Mouse (Mus musculus): ENCODE results near the gene Pdcd7. TPM values are rescaled to one million over a fixed set of nuclear protein-coding genes. Genes with fewer than 3 reads are reported as not detected.
A peak's percentile ranks its signal among the peaks of the same experiment; 100 is the strongest.

Pdcd7 gene
- polyA plus RNA-seq, 1 experiment from 2014 or later, result 7.7 TPM

GRCm38 (mm10) chr9:65390752-65391612 lies 45.1 kb downstream of the Pdcd7 start:
- Histone ChIP-seq H3K4me2 (replicated peaks; ENCODE audit: low read depth) (peak overlapping the region; percentile 68), H3K27me3 (replicated peaks; ENCODE audit: control insufficient read depth, insufficient read depth, low read length) (peaks cover 18% of the 10 kb centered on the region), H3K36me3 (ENCODE audit: control insufficient read depth, insufficient read depth) (no peaks in the 10 kb centered on the region), H3K9ac (ENCODE audit: low read depth, low read length) (0 out of 2 replicates have a peak overlapping the region, but pooled peaks have one; percentile 13), H3K27ac (ENCODE audit: low read depth, low read length) (peak overlapping the region; percentile 58), H3K4me3 (ENCODE audit: low read depth, low read length) (peak overlapping the region; percentile 39), H3K4me1 (replicated peaks; ENCODE audit: control insufficient read depth, insufficient read depth, low read length) (peaks cover 5% of the 10 kb centered on the region; the same call in 1 of the 2 replicates), H3K9me3 (ENCODE audit: control insufficient read depth) (no peaks in the 10 kb centered on the region)
- 16% methylated on average over 96 of the region's 96 CpGs for WGBS
- TF ChIP-seq CTCF (IDR thresholded peaks at IDR 0.05; ENCODE audit: low read depth), result peak; percentile 28
- ATAC-seq, result peak; percentile 69

GRCm38 (mm10) chr9:65391613-65391964 lies 45.7 kb downstream of the Pdcd7 start, which contains the start of gene Kbtbd13:
Gene Kbtbd13, minus strand, starts transcription at chr9:65391652.
- Histone ChIP-seq H3K4me2 (replicated peaks; ENCODE audit: low read depth) (peak within 1 kb of the TSS; percentile 68), H3K27ac (ENCODE audit: low read depth, low read length) (peak within 1 kb of the TSS; percentile 58), H3K36me3 (ENCODE audit: control insufficient read depth, insufficient read depth) (no peaks in the 10 kb centered on the region), H3K27me3 (replicated peaks; ENCODE audit: control insufficient read depth, insufficient read depth, low read length) (peaks cover 18% of the 10 kb centered on the region), H3K4me1 (replicated peaks; ENCODE audit: control insufficient read depth, insufficient read depth, low read length) (peaks cover 5% of the 10 kb centered on the region), H3K9ac (ENCODE audit: low read depth, low read length) (0 out of 2 replicates have a peak within 1 kb of the TSS, but pooled peaks have one; percentile 13), H3K9me3 (ENCODE audit: control insufficient read depth) (no peaks in the 10 kb centered on the region), H3K4me3 (ENCODE audit: low read depth, low read length) (peak within 1 kb of the TSS; percentile 39)
- peak; percentile 7 for ATAC-seq
- no peak for TF ChIP-seq CTCF (IDR thresholded peaks at IDR 0.05; ENCODE audit: low read depth)
- WGBS, result 23% methylated on average over 8 of the region's 8 CpGs

- no peak for ATAC-seq
- peak; percentile 93 for TF ChIP-seq CTCF (IDR thresholded peaks at IDR 0.05; ENCODE audit: low read depth)
- H3K4me2 ChIP-seq (replicated peaks; ENCODE audit: low read depth), result no peak overlapping the region
- no peak overlapping the region for H3K4me3 ChIP-seq (ENCODE audit: low read depth, low read length)
- no peaks in the 10 kb centered on the region for H3K36me3 ChIP-seq (ENCODE audit: control insufficient read depth, insufficient read depth)
- peaks cover 24% of the 10 kb centered on the region for H3K27me3 ChIP-seq (replicated peaks; ENCODE audit: control insufficient read depth, insufficient read depth, low read length)
- WGBS, result 22% methylated on average over 6 of the region's 6 CpGs
- no peaks in the 10 kb centered on the region for H3K9me3 ChIP-seq (ENCODE audit: control insufficient read depth)
- H3K27ac ChIP-seq (ENCODE audit: low read depth, low read length), result no peak overlapping the region
- peaks cover 5% of the 10 kb centered on the region for H3K4me1 ChIP-seq (replicated peaks; ENCODE audit: control insufficient read depth, insufficient read depth, low read length)
- H3K9ac ChIP-seq (ENCODE audit: low read depth, low read length), result no peak overlapping the region
Observed at GRCm38 (mm10) chr9:65392638-65393364, 46.9 kb downstream of the Pdcd7 start.

GRCm38 (mm10) chr9:65393606-65394005 lies 47.7 kb downstream of the Pdcd7 start:
- peaks cover 28% of the 10 kb centered on the region for H3K27me3 ChIP-seq (replicated peaks; ENCODE audit: control insufficient read depth, insufficient read depth, low read length)
- 47% methylated on average over 2 of the region's 2 CpGs for WGBS
- H3K27ac ChIP-seq (ENCODE audit: low read depth, low read length), result no peak overlapping the region
- no peak overlapping the region for H3K9ac ChIP-seq (ENCODE audit: low read depth, low read length)
- no peak overlapping the region for H3K4me3 ChIP-seq (ENCODE audit: low read depth, low read length)
- peaks cover 8% of the 10 kb centered on the region for H3K4me1 ChIP-seq (replicated peaks; ENCODE audit: control insufficient read depth, insufficient read depth, low read length)
- TF ChIP-seq CTCF (IDR thresholded peaks at IDR 0.05; ENCODE audit: low read depth), result no peak
- no peaks in the 10 kb centered on the region for H3K36me3 ChIP-seq (ENCODE audit: control insufficient read depth, insufficient read depth)
- no peak for ATAC-seq
- H3K4me2 ChIP-seq (replicated peaks; ENCODE audit: low read depth), result no peak overlapping the region
- H3K9me3 ChIP-seq (ENCODE audit: control insufficient read depth), result no peaks in the 10 kb centered on the region

- ATAC-seq, result peak; percentile 31; the same call in 1 of the 2 replicates
- no peak overlapping the region; the same call in 1 of the 2 replicates for H3K27ac ChIP-seq (ENCODE audit: low read depth, low read length)
- no peak overlapping the region for H3K4me2 ChIP-seq (replicated peaks; ENCODE audit: low read depth)
- no peaks in the 10 kb centered on the region for H3K36me3 ChIP-seq (ENCODE audit: control insufficient read depth, insufficient read depth)
- no peak overlapping the region for H3K4me3 ChIP-seq (ENCODE audit: low read depth, low read length)
- H3K9me3 ChIP-seq (ENCODE audit: control insufficient read depth), result no peaks in the 10 kb centered on the region
- no peak overlapping the region for H3K9ac ChIP-seq (ENCODE audit: low read depth, low read length)
- WGBS, result 44% methylated on average over 2 of the region's 2 CpGs
- no peak for TF ChIP-seq CTCF (IDR thresholded peaks at IDR 0.05; ENCODE audit: low read depth)
- H3K4me1 ChIP-seq (replicated peaks; ENCODE audit: control insufficient read depth, insufficient read depth, low read length), result peaks cover 10% of the 10 kb centered on the region
- peaks cover 28% of the 10 kb centered on the region for H3K27me3 ChIP-seq (replicated peaks; ENCODE audit: control insufficient read depth, insufficient read depth, low read length)
Observed at GRCm38 (mm10) chr9:65394360-65394759, 48.5 kb downstream of the Pdcd7 start.

- no peak for TF ChIP-seq CTCF (IDR thresholded peaks at IDR 0.05; ENCODE audit: low read depth)
- 0% methylated on average over 24 of the region's 24 CpGs for WGBS
- H3K9me3 ChIP-seq (ENCODE audit: control insufficient read depth), result no peaks in the 10 kb centered on the region
- H3K4me1 ChIP-seq (replicated peaks; ENCODE audit: control insufficient read depth, insufficient read depth, low read length), result peaks cover 10% of the 10 kb centered on the region
- no peak for ATAC-seq
- H3K27me3 ChIP-seq (replicated peaks; ENCODE audit: control insufficient read depth, insufficient read depth, low read length), result peaks cover 10% of the 10 kb centered on the region; the same call in 1 of the 2 replicates
- peak within 1 kb of the TSS; percentile 40 for H3K4me3 ChIP-seq (ENCODE audit: low read depth, low read length)
- peak within 1 kb of the TSS; percentile 84 for H3K4me2 ChIP-seq (replicated peaks; ENCODE audit: low read depth)
- H3K36me3 ChIP-seq (ENCODE audit: control insufficient read depth, insufficient read depth), result no peaks in the 10 kb centered on the region
- H3K9ac ChIP-seq (ENCODE audit: low read depth, low read length), result peak within 1 kb of the TSS; percentile 42
- no peak within 1 kb of the TSS for H3K27ac ChIP-seq (ENCODE audit: low read depth, low read length)
Observed at GRCm38 (mm10) chr9:65398279-65398678, 52.4 kb downstream of the Pdcd7 start, which contains the start of gene Rasl12. Gene Rasl12, plus strand, starts transcription at chr9:65398506.

All from intestine, postnatal 0 days (tissue).